Mouse (Mus musculus): Measurements from ENCODE around the gene Hmga1b. TPM values are rescaled to one million over a fixed set of nuclear protein-coding genes. Genes with fewer than 3 reads are reported as not detected.

Gene Hmga1b
- polyA plus RNA-seq, 1 experiment from 2014 or later: 5.4 TPM

- Histone ChIP-seq H3K27me3 (ENCODE audit: control insufficient read depth, insufficient read depth, low read length) (no peaks in the 10 kb centered on the region), H3K36me3 (ENCODE audit: control insufficient read depth, insufficient read depth, low read length) (peaks cover 20% of the 10 kb centered on the region), H3K27ac (ENCODE audit: low read length) (no peak overlapping the region), H3K4me3 (ENCODE audit: low read depth, low read length) (peak overlapping the region; percentile 51), H3K9ac (replicated peaks; ENCODE audit: low read depth, low read length) (peak overlapping the region; percentile 49), H3K4me2 (replicated peaks; ENCODE audit: low read depth, low read length) (peak overlapping the region; percentile 91), H3K4me1 (ENCODE audit: control insufficient read depth, insufficient read depth, low read length) (peaks cover 6% of the 10 kb centered on the region), H3K9me3 (ENCODE audit: control insufficient read depth, low read depth, low read length) (no peaks in the 10 kb centered on the region)
- WGBS: 19% methylated on average over 21 of the region's 21 CpGs
- peak; percentile 10; the same call in 1 of the 2 replicates for ATAC-seq (ENCODE audit: insufficient number of reproducible peaks, insufficient read depth, low FRiP score, low read depth)
Observed at GRCm38 (mm10) chr11:120722067-120722630, 40.4 kb upstream of the Hmga1b start.

- H3K27ac ChIP-seq (ENCODE audit: low read length): no peak overlapping the region
- H3K4me3 ChIP-seq (ENCODE audit: low read depth, low read length): no peak overlapping the region
- H3K9ac ChIP-seq (replicated peaks; ENCODE audit: low read depth, low read length): no peak overlapping the region
- WGBS: 86% methylated on average over 11 of the region's 11 CpGs
- H3K36me3 ChIP-seq (ENCODE audit: control insufficient read depth, insufficient read depth, low read length): peaks cover 15% of the 10 kb centered on the region
- no peak for ATAC-seq (ENCODE audit: insufficient number of reproducible peaks, insufficient read depth, low FRiP score, low read depth)
- no peak overlapping the region for H3K4me2 ChIP-seq (replicated peaks; ENCODE audit: low read depth, low read length)
- H3K27me3 ChIP-seq (ENCODE audit: control insufficient read depth, insufficient read depth, low read length): no peaks in the 10 kb centered on the region
- peaks cover 6% of the 10 kb centered on the region for H3K4me1 ChIP-seq (ENCODE audit: control insufficient read depth, insufficient read depth, low read length)
- H3K9me3 ChIP-seq (ENCODE audit: control insufficient read depth, low read depth, low read length): no peaks in the 10 kb centered on the region
Observed at GRCm38 (mm10) chr11:120722761-120723382, 39.7 kb upstream of the Hmga1b start.

GRCm38 (mm10) chr11:120723509-120723908 lies 39.1 kb upstream of the Hmga1b start:
- ATAC-seq (ENCODE audit: insufficient number of reproducible peaks, insufficient read depth, low FRiP score, low read depth): no peak
- H3K36me3 ChIP-seq (ENCODE audit: control insufficient read depth, insufficient read depth, low read length): peaks cover 8% of the 10 kb centered on the region
- H3K4me3 ChIP-seq (ENCODE audit: low read depth, low read length): no peak overlapping the region
- H3K27me3 ChIP-seq (ENCODE audit: control insufficient read depth, insufficient read depth, low read length): no peaks in the 10 kb centered on the region
- no peak overlapping the region for H3K27ac ChIP-seq (ENCODE audit: low read length)
- H3K4me2 ChIP-seq (replicated peaks; ENCODE audit: low read depth, low read length): no peak overlapping the region
- H3K4me1 ChIP-seq (ENCODE audit: control insufficient read depth, insufficient read depth, low read length): peaks cover 6% of the 10 kb centered on the region
- 82% methylated on average over 7 of the region's 7 CpGs for WGBS
- no peak overlapping the region for H3K9ac ChIP-seq (replicated peaks; ENCODE audit: low read depth, low read length)
- H3K9me3 ChIP-seq (ENCODE audit: control insufficient read depth, low read depth, low read length): no peaks in the 10 kb centered on the region

- H3K4me1 ChIP-seq (ENCODE audit: control insufficient read depth, insufficient read depth, low read length): no peaks in the 10 kb centered on the region; the same call in 1 of the 2 replicates
- ATAC-seq (ENCODE audit: insufficient number of reproducible peaks, insufficient read depth, low FRiP score, low read depth): peak; percentile 23
- no peaks in the 10 kb centered on the region for H3K27me3 ChIP-seq (ENCODE audit: control insufficient read depth, insufficient read depth, low read length)
- H3K27ac ChIP-seq (ENCODE audit: low read length): no peak overlapping the region
- no peaks in the 10 kb centered on the region for H3K36me3 ChIP-seq (ENCODE audit: control insufficient read depth, insufficient read depth, low read length)
- peak overlapping the region; percentile 37 for H3K9ac ChIP-seq (replicated peaks; ENCODE audit: low read depth, low read length)
- peak overlapping the region; percentile 83 for H3K4me2 ChIP-seq (replicated peaks; ENCODE audit: low read depth, low read length)
- WGBS: 17% methylated on average over 36 of the region's 36 CpGs
- peak overlapping the region; percentile 60 for H3K4me3 ChIP-seq (ENCODE audit: low read depth, low read length)
- H3K9me3 ChIP-seq (ENCODE audit: control insufficient read depth, low read depth, low read length): no peaks in the 10 kb centered on the region
Observed at GRCm38 (mm10) chr11:120726243-120727168, 36.1 kb upstream of the Hmga1b start.

- no peak within 1 kb of the TSS for H3K27ac ChIP-seq (ENCODE audit: low read length)
- under 1% methylated on average over 14 of the region's 14 CpGs for WGBS
Observed at GRCm38 (mm10) chr11:120727169-120727527, 35.4 kb upstream of the Hmga1b start, which contains the start of gene Dcxr. TSS of gene Dcxr (minus strand) at chr11:120727281.

GRCm38 (mm10) chr11:120727564-120727963 lies 35.0 kb upstream of the Hmga1b start:
- Histone ChIP-seq H3K27me3 (ENCODE audit: control insufficient read depth, insufficient read depth, low read length) (no peaks in the 10 kb centered on the region), H3K9ac (replicated peaks; ENCODE audit: low read depth, low read length) (no peak overlapping the region), H3K27ac (ENCODE audit: low read length) (no peak overlapping the region), H3K36me3 (ENCODE audit: control insufficient read depth, insufficient read depth, low read length) (no peaks in the 10 kb centered on the region), H3K4me3 (ENCODE audit: low read depth, low read length) (no peak overlapping the region), H3K4me1 (ENCODE audit: control insufficient read depth, insufficient read depth, low read length) (no peaks in the 10 kb centered on the region; the same call in 1 of the 2 replicates), H3K9me3 (ENCODE audit: control insufficient read depth, low read depth, low read length) (no peaks in the 10 kb centered on the region), H3K4me2 (replicated peaks; ENCODE audit: low read depth, low read length) (no peak overlapping the region)
- ATAC-seq (ENCODE audit: insufficient number of reproducible peaks, insufficient read depth, low FRiP score, low read depth): no peak
- WGBS: 60% methylated on average over 12 of the region's 12 CpGs

More at GRCm38 (mm10) chr11:120727169-120727527, 35.4 kb upstream of the Hmga1b start, which contains the start of gene Dcxr:
- Histone ChIP-seq H3K4me1 (ENCODE audit: control insufficient read depth, insufficient read depth, low read length) (no peaks in the 10 kb centered on the region; the same call in 1 of the 2 replicates), H3K9me3 (ENCODE audit: control insufficient read depth, low read depth, low read length) (no peaks in the 10 kb centered on the region), H3K9ac (replicated peaks; ENCODE audit: low read depth, low read length) (peak within 1 kb of the TSS; percentile 37), H3K27me3 (ENCODE audit: control insufficient read depth, insufficient read depth, low read length) (no peaks in the 10 kb centered on the region), H3K4me2 (replicated peaks; ENCODE audit: low read depth, low read length) (peak within 1 kb of the TSS; percentile 83), H3K36me3 (ENCODE audit: control insufficient read depth, insufficient read depth, low read length) (no peaks in the 10 kb centered on the region), H3K4me3 (ENCODE audit: low read depth, low read length) (peak within 1 kb of the TSS; percentile 60)
- ATAC-seq (ENCODE audit: insufficient number of reproducible peaks, insufficient read depth, low FRiP score, low read depth): peak; percentile 88

GRCm38 (mm10) chr11:120728530-120729240 lies 33.9 kb upstream of the Hmga1b start:
- Histone ChIP-seq H3K4me2 (replicated peaks; ENCODE audit: low read depth, low read length) (peak overlapping the region; percentile 27; the same call in 1 of the 2 replicates), H3K36me3 (ENCODE audit: control insufficient read depth, insufficient read depth, low read length) (no peaks in the 10 kb centered on the region), H3K4me3 (ENCODE audit: low read depth, low read length) (no peak overlapping the region), H3K27me3 (ENCODE audit: control insufficient read depth, insufficient read depth, low read length) (no peaks in the 10 kb centered on the region), H3K9ac (replicated peaks; ENCODE audit: low read depth, low read length) (no peak overlapping the region), H3K27ac (ENCODE audit: low read length) (no peak overlapping the region), H3K4me1 (ENCODE audit: control insufficient read depth, insufficient read depth, low read length) (no peaks in the 10 kb centered on the region; the same call in 1 of the 2 replicates), H3K9me3 (ENCODE audit: control insufficient read depth, low read depth, low read length) (no peaks in the 10 kb centered on the region)
- 66% methylated on average over 11 of the region's 11 CpGs for WGBS
- ATAC-seq (ENCODE audit: insufficient number of reproducible peaks, insufficient read depth, low FRiP score, low read depth): no peak
